Mouse (Mus musculus): ENCODE data around the gene Cenpv. TPM values are rescaled to one million over a fixed set of nuclear protein-coding genes. Genes with fewer than 3 reads are reported as not detected.

Gene Cenpv
- polyA plus RNA-seq, 1 experiment from 2014 or later: 112 TPM

DNA sequence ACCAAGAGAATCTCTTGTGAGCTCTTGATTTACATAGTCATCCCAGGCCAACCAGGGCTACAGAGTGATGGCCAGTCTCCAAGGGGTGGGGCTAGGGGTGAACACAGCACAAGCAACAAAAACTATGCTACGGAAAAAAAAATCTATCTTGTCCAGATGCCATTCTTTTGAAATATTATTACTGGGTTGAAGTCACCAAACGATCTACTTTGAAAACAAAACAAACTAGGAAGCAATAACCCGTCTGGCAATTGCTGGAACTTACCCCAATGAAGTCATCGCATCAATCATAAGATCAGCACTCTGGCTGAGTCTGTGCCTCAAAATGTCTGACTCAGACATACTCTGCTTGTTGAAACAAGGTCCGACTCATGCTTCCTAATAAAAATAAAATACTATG, 10.7 kb upstream of the Cenpv start:
- peaks cover 19% of the 10 kb centered on the region for H3K36me3 ChIP-seq (ENCODE audit: control insufficient read depth, insufficient read depth, low read length)
- H3K27me3 ChIP-seq (replicated peaks; ENCODE audit: control insufficient read depth, insufficient read depth, low read length): no peaks in the 10 kb centered on the region
- peak overlapping the region; percentile 95 for H3K27ac ChIP-seq (ENCODE audit: low read depth, low read length)
- DNase-seq (ENCODE audit: low spot score): peak; percentile 72
- ATAC-seq: no peak
- H3K4me1 ChIP-seq (ENCODE audit: control insufficient read depth, insufficient read depth, low read length): peaks cover 18% of the 10 kb centered on the region
- WGBS: 19% methylated on average over 5 of the region's 5 CpGs
- H3K9ac ChIP-seq (ENCODE audit: low read length): peak overlapping the region; percentile 84
- H3K4me3 ChIP-seq (ENCODE audit: low read depth, low read length): peak overlapping the region; percentile 46
- peak overlapping the region; percentile 75 for H3K4me2 ChIP-seq (ENCODE audit: low read length)
- no peaks in the 10 kb centered on the region for H3K9me3 ChIP-seq (replicated peaks; ENCODE audit: control insufficient read depth, low read length)

DNA sequence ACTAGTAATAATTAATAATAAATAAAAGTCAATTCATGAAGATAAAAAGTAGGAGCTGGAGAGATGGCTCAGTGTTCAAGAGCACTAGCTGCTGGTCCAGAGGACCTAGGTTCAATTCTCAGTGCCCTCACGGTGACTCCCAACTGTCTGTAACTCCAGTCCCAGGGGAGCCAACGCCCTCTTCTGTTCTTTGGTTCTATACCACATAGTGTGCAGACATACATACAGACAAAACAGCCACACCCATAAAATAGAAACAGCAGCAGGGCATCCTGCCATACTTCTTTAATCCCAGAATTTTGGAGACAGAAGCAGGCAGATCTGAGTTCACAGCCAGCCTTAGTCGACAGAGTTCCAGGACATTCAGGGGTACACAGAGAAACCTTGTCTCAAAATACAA, 4.9 kb upstream of the Cenpv start:
- H3K27ac ChIP-seq (ENCODE audit: low read depth, low read length): no peak overlapping the region
- H3K36me3 ChIP-seq (ENCODE audit: control insufficient read depth, insufficient read depth, low read length): no peaks in the 10 kb centered on the region
- no peak for DNase-seq (ENCODE audit: low spot score)
- no peak for ATAC-seq
- 91% methylated on average over 3 of the region's 3 CpGs for WGBS
- H3K9ac ChIP-seq (ENCODE audit: low read length): no peak overlapping the region
- no peaks in the 10 kb centered on the region for H3K4me1 ChIP-seq (ENCODE audit: control insufficient read depth, insufficient read depth, low read length)
- no peak overlapping the region for H3K4me3 ChIP-seq (ENCODE audit: low read depth, low read length)
- H3K27me3 ChIP-seq (replicated peaks; ENCODE audit: control insufficient read depth, insufficient read depth, low read length): no peaks in the 10 kb centered on the region
- no peaks in the 10 kb centered on the region for H3K9me3 ChIP-seq (replicated peaks; ENCODE audit: control insufficient read depth, low read length)
- H3K4me2 ChIP-seq (ENCODE audit: low read length): no peak overlapping the region

DNA sequence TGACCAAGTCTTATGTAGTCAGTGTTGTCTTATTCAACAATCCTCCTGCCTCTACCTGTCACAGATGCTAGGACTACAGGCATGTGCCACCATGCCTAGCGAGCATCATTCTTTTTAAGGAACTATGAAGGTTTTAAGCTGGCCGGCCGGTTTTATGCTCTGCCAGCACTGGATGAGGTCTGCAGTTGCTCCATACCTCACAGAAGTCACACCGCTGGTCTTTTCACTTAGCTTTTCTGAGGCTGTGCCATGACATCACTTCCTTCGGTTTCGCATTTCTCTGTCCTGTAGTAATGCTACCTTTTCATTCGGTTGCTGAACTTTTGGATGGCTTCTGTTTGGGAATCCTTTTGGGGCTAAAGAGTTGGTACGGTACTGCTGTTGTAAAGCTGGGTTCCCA, 2.5 kb upstream of the Cenpv start:
- 89% methylated on average over 8 of the region's 8 CpGs for WGBS
- no peaks in the 10 kb centered on the region for H3K27me3 ChIP-seq (replicated peaks; ENCODE audit: control insufficient read depth, insufficient read depth, low read length)
- no peak overlapping the region for H3K27ac ChIP-seq (ENCODE audit: low read depth, low read length)
- H3K4me3 ChIP-seq (ENCODE audit: low read depth, low read length): no peak overlapping the region
- 0 out of 2 replicates have a peak, but pooled peaks cover 7% of the 10 kb centered on the region for H3K4me1 ChIP-seq (ENCODE audit: control insufficient read depth, insufficient read depth, low read length)
- no peaks in the 10 kb centered on the region for H3K9me3 ChIP-seq (replicated peaks; ENCODE audit: control insufficient read depth, low read length)
- no peak for DNase-seq (ENCODE audit: low spot score)
- H3K9ac ChIP-seq (ENCODE audit: low read length): no peak overlapping the region
- H3K36me3 ChIP-seq (ENCODE audit: control insufficient read depth, insufficient read depth, low read length): no peaks in the 10 kb centered on the region
- no peak for ATAC-seq
- H3K4me2 ChIP-seq (ENCODE audit: low read length): no peak overlapping the region

DNA sequence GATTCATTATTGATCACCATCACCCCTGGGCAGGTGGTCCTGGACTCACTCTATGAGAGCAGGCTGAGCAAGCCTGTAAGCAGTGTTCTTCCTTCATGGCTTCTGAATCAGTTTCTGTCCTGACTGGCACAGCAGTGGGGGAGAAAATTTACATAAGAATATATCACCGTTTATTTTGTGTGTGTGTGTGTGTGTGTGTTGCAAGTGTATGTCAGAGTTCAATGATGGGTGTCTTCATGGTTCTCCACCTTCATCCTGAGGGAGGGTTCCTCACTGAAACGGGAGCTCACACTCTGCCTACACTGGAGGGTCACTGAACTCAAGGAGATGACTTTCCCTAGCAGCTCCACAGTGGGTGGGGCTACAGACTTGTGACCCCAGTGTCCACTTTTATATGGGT, 1.9 kb upstream of the Cenpv start:
- ATAC-seq (no peak), DNase-seq (ENCODE audit: low spot score) (no peak)
- no peak overlapping the region for H3K4me2 ChIP-seq (ENCODE audit: low read length)
- WGBS: 61% methylated on average over 2 of the region's 2 CpGs
- no peak overlapping the region for H3K4me3 ChIP-seq (ENCODE audit: low read depth, low read length)
- H3K36me3 ChIP-seq (ENCODE audit: control insufficient read depth, insufficient read depth, low read length): peaks cover under 1% of the 10 kb centered on the region; the same call in 1 of the 2 replicates
- H3K27me3 ChIP-seq (replicated peaks; ENCODE audit: control insufficient read depth, insufficient read depth, low read length): no peaks in the 10 kb centered on the region
- no peak overlapping the region for H3K9ac ChIP-seq (ENCODE audit: low read length)
- no peaks in the 10 kb centered on the region for H3K9me3 ChIP-seq (replicated peaks; ENCODE audit: control insufficient read depth, low read length)
- H3K4me1 ChIP-seq (ENCODE audit: control insufficient read depth, insufficient read depth, low read length): 0 out of 2 replicates have a peak, but pooled peaks cover 7% of the 10 kb centered on the region
- no peak overlapping the region for H3K27ac ChIP-seq (ENCODE audit: low read depth, low read length)

DNA sequence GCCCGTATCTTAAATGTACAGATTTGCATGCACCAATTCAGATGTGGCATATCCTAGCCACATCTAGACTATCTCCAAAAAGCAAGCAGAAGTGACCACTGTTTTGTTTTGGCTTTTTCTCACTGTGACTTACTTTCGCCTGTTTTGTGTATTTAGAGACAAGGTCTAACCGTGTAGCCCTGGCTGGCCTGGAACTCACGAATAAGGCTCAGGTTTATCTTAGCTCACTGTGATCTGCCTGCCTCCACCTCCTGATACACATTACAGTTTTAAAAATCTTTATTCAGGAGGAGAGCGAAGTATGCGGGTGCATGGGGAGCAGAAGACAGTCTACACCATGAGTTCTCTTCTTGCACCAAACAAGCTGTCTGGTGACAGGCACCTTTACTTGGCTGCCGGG, 1.1 kb upstream of the Cenpv start:
- H3K36me3 ChIP-seq (ENCODE audit: control insufficient read depth, insufficient read depth, low read length): peaks cover 8% of the 10 kb centered on the region; the same call in 1 of the 2 replicates
- H3K4me3 ChIP-seq (ENCODE audit: low read depth, low read length): no peak overlapping the region
- no peak overlapping the region for H3K27ac ChIP-seq (ENCODE audit: low read depth, low read length)
- DNase-seq (ENCODE audit: low spot score) (no peak), ATAC-seq (no peak)
- WGBS: 86% methylated on average over 7 of the region's 7 CpGs
- no peak overlapping the region for H3K9ac ChIP-seq (ENCODE audit: low read length)
- H3K4me1 ChIP-seq (ENCODE audit: control insufficient read depth, insufficient read depth, low read length): 0 out of 2 replicates have a peak, but pooled peaks cover 7% of the 10 kb centered on the region
- H3K9me3 ChIP-seq (replicated peaks; ENCODE audit: control insufficient read depth, low read length): no peaks in the 10 kb centered on the region
- H3K27me3 ChIP-seq (replicated peaks; ENCODE audit: control insufficient read depth, insufficient read depth, low read length): no peaks in the 10 kb centered on the region
- no peak overlapping the region for H3K4me2 ChIP-seq (ENCODE audit: low read length)

DNA sequence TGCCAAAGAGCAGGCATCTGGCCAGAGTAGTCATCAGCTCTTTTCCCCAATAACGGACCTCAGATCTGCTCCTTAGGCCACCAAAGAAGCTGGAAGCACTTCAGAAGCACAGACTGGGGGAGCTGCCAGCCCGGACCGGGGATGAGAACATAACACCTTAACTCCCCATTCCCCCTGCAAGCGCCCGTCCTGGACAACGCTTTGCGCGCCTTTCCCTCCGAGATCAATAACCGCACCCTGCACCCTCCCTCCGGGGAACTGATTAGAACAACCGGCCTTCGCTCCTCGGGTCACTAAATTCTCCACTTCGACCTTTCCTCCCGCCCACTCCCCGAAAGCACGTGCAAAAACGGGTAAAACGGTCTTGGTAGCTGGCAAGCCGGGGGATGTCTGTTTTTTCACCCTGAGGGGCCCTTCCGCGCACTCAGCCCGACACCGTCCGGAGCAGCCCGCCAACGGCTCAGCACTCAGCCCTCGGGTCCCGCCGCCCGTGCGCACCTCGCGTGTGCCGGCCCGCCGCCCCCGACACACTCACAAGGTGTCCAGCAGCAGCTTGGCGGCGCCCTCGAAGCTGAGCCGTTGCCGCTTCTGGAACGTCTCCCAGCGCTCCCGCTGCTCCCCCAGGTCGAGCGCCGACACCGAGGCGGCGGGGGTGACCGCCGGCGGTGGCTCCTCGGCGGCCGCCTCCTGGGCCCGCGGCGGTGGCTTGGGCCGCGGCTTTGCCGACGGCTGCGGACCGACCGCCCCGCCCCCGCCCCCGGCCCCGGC, 556 bp downstream of the Cenpv start:
- H3K4me1 ChIP-seq (ENCODE audit: control insufficient read depth, insufficient read depth, low read length): 0 out of 2 replicates have a peak, but pooled peaks cover 7% of the 10 kb centered on the region
- no peaks in the 10 kb centered on the region for H3K9me3 ChIP-seq (replicated peaks; ENCODE audit: control insufficient read depth, low read length)
- H3K4me2 ChIP-seq (ENCODE audit: low read length): peak overlapping the region; percentile 83
- H3K4me3 ChIP-seq (ENCODE audit: low read depth, low read length): peak overlapping the region; percentile 87
- H3K9ac ChIP-seq (ENCODE audit: low read length): peak overlapping the region; percentile 95
- under 1% methylated on average over 62 of the region's 73 CpGs for WGBS
- peaks cover 18% of the 10 kb centered on the region for H3K36me3 ChIP-seq (ENCODE audit: control insufficient read depth, insufficient read depth, low read length)
- H3K27me3 ChIP-seq (replicated peaks; ENCODE audit: control insufficient read depth, insufficient read depth, low read length): no peaks in the 10 kb centered on the region
- peak overlapping the region; percentile 82 for H3K27ac ChIP-seq (ENCODE audit: low read depth, low read length)
- DNase-seq (ENCODE audit: low spot score): peak; percentile 65
- peak; percentile 86 for ATAC-seq

DNA sequence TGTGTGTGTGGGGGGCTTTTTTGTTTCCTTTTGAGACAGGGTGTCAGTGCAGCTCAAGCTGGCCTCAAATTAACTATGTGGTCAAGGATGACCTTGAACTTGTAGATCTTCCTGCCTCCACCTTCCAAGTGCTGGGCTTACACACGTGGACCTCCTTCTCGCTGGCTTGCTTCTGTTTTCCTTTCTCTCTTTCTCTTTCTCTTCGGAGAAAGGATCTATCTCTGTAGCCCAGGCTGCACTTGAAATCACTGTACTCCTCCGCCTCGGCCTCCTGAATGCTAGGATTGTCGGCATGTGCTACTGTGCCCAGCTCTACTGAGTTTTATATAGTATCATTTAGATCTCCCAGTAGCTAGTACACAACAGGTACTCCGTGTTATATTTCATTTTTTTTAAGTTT, 1.5 kb downstream of the Cenpv start:
- peaks cover 26% of the 10 kb centered on the region for H3K36me3 ChIP-seq (ENCODE audit: control insufficient read depth, insufficient read depth, low read length)
- peak overlapping the region; percentile 87 for H3K4me3 ChIP-seq (ENCODE audit: low read depth, low read length)
- WGBS: 9% methylated on average over 7 of the region's 7 CpGs
- no peaks in the 10 kb centered on the region for H3K27me3 ChIP-seq (replicated peaks; ENCODE audit: control insufficient read depth, insufficient read depth, low read length)
- H3K9me3 ChIP-seq (replicated peaks; ENCODE audit: control insufficient read depth, low read length): no peaks in the 10 kb centered on the region
- H3K9ac ChIP-seq (ENCODE audit: low read length): peak overlapping the region; percentile 95
- peak; percentile 54 for DNase-seq (ENCODE audit: low spot score)
- ATAC-seq: peak; percentile 37; the same call in 1 of the 2 replicates
- no peak overlapping the region for H3K27ac ChIP-seq (ENCODE audit: low read depth, low read length)
- H3K4me1 ChIP-seq (ENCODE audit: control insufficient read depth, insufficient read depth, low read length): 0 out of 2 replicates have a peak, but pooled peaks cover 7% of the 10 kb centered on the region
- peak overlapping the region; percentile 83 for H3K4me2 ChIP-seq (ENCODE audit: low read length)

DNA sequence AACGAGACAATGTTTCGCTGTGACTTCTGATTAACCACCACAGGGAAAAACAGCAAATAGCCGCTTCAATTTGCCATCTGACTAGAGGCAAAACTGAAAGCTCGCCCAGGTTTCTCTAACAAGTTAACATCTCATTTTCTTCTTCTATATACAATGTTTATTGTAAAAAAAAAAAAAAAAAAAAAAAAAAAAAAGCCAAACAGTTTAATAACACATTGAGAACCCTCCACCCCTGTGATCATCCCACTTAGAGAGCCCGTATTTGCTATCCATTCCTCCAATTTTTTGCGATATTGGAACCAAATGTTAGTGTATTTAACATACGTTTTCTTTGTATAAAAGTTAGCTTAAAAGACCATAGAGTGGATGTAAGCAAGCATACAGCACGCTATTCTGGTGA, 2.0 kb downstream of the Cenpv start:
- H3K4me1 ChIP-seq (ENCODE audit: control insufficient read depth, insufficient read depth, low read length): 0 out of 2 replicates have a peak, but pooled peaks cover 7% of the 10 kb centered on the region
- H3K4me2 ChIP-seq (ENCODE audit: low read length): peak overlapping the region; percentile 83
- H3K27ac ChIP-seq (ENCODE audit: low read depth, low read length): no peak overlapping the region
- no peaks in the 10 kb centered on the region for H3K9me3 ChIP-seq (replicated peaks; ENCODE audit: control insufficient read depth, low read length)
- peak overlapping the region; percentile 87 for H3K4me3 ChIP-seq (ENCODE audit: low read depth, low read length)
- H3K36me3 ChIP-seq (ENCODE audit: control insufficient read depth, insufficient read depth, low read length): peaks cover 31% of the 10 kb centered on the region
- no peaks in the 10 kb centered on the region for H3K27me3 ChIP-seq (replicated peaks; ENCODE audit: control insufficient read depth, insufficient read depth, low read length)
- DNase-seq (ENCODE audit: low spot score): no peak
- peak overlapping the region; percentile 95 for H3K9ac ChIP-seq (ENCODE audit: low read length)
- ATAC-seq: no peak
- 82% methylated on average over 8 of the region's 8 CpGs for WGBS

DNA sequence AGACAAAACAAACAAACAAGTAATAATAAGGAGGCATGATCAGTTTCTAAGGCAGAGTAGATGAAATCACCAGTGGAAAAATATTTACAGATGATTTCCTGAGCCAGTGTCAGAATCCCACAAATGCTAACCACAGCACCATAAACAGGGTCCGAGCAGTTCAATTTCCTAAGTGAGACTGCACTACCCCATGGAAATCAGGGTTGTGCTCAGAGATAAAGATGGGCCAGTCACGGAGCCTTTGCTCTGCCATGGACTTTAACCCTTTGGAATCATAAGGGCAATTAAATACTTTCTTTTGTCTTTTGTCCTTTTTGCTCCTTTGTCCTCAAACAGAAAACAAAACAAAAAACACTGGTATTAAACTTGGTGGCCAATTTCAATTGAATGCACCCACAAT, 16.8 kb downstream of the Cenpv start:
- WGBS: 76% methylated on average over 2 of the region's 2 CpGs
- H3K9ac ChIP-seq (ENCODE audit: low read length): no peak overlapping the region
- no peak overlapping the region for H3K4me2 ChIP-seq (ENCODE audit: low read length)
- ATAC-seq (no peak), DNase-seq (ENCODE audit: low spot score) (no peak)
- H3K4me1 ChIP-seq (ENCODE audit: control insufficient read depth, insufficient read depth, low read length): no peaks in the 10 kb centered on the region
- H3K9me3 ChIP-seq (replicated peaks; ENCODE audit: control insufficient read depth, low read length): no peaks in the 10 kb centered on the region
- H3K4me3 ChIP-seq (ENCODE audit: low read depth, low read length): no peak overlapping the region
- no peaks in the 10 kb centered on the region for H3K27me3 ChIP-seq (replicated peaks; ENCODE audit: control insufficient read depth, insufficient read depth, low read length)
- no peak overlapping the region for H3K27ac ChIP-seq (ENCODE audit: low read depth, low read length)
- H3K36me3 ChIP-seq (ENCODE audit: control insufficient read depth, insufficient read depth, low read length): peaks cover 36% of the 10 kb centered on the region

All from forebrain, embryonic 14.5 days (tissue).